Mouse (Mus musculus): Measurements from ENCODE around the gene Snapc3. TPM values are rescaled to one million over a fixed set of nuclear protein-coding genes. Genes with fewer than 3 reads are reported as not detected.

Gene Snapc3
- polyA plus RNA-seq, 1 experiment: 0.38 TPM

DNA sequence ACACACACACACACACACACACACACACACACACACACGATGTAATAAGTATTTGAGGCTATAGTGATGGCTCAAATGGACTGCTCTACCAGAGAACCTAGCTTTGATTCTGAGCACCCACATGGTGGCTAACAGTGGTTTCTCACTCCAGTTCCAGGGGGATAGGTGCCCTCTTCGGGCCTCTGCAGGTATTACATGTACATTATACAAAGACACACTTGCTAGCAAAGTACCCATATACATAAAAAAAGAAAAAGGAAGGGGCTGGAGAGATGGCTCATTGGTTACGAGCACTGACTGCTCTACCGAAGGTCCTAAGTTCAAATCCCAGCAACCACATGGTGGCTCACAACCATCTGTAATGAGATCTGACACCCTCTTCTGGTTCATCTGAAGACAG is 11.3 kb downstream of the Snapc3 start:
- no peaks in the 10 kb centered on the region for H3K27me3 ChIP-seq (ENCODE audit: control insufficient read depth)
- no peaks in the 10 kb centered on the region for H3K9me3 ChIP-seq (ENCODE audit: control insufficient read depth, low read length)
- H3K4me1 ChIP-seq (ENCODE audit: control insufficient read depth): no peaks in the 10 kb centered on the region
- TF ChIP-seq GATA1 (IDR thresholded peaks at IDR 0.05; ENCODE audit: low read length) (no peak), TAL1 (IDR thresholded peaks at IDR 0.05; ENCODE audit: low read length) (no peak)
- no peak overlapping the region for H3K4me3 ChIP-seq (replicated peaks)
- peaks cover 71% of the 10 kb centered on the region for H3K36me3 ChIP-seq (ENCODE audit: control insufficient read depth)

GRCm38 (mm10) chr4:83431950-83432349 is 14.4 kb downstream of the Snapc3 start:
- Histone ChIP-seq H3K9me3 (ENCODE audit: control insufficient read depth, low read length) (no peaks in the 10 kb centered on the region), H3K36me3 (ENCODE audit: control insufficient read depth) (peaks cover 86% of the 10 kb centered on the region), H3K4me1 (ENCODE audit: control insufficient read depth) (no peaks in the 10 kb centered on the region), H3K27me3 (ENCODE audit: control insufficient read depth) (no peaks in the 10 kb centered on the region), H3K4me3 (replicated peaks) (no peak overlapping the region)
- TF ChIP-seq TAL1 (IDR thresholded peaks at IDR 0.05; ENCODE audit: low read length) (no peak), GATA1 (IDR thresholded peaks at IDR 0.05; ENCODE audit: low read length) (no peak)

GRCm38 (mm10) chr4:83432901-83433300 is 15.4 kb downstream of the Snapc3 start:
- no peaks in the 10 kb centered on the region for H3K4me1 ChIP-seq (ENCODE audit: control insufficient read depth)
- no peak overlapping the region for H3K4me3 ChIP-seq (replicated peaks)
- peaks cover 85% of the 10 kb centered on the region for H3K36me3 ChIP-seq (ENCODE audit: control insufficient read depth)
- H3K27me3 ChIP-seq (ENCODE audit: control insufficient read depth): no peaks in the 10 kb centered on the region
- H3K9me3 ChIP-seq (ENCODE audit: control insufficient read depth, low read length): no peaks in the 10 kb centered on the region
- TF ChIP-seq TAL1 (IDR thresholded peaks at IDR 0.05; ENCODE audit: low read length): no peak
- TF ChIP-seq GATA1 (IDR thresholded peaks at IDR 0.05; ENCODE audit: low read length): no peak

- Histone ChIP-seq H3K9me3 (ENCODE audit: control insufficient read depth, low read length) (no peaks in the 10 kb centered on the region), H3K4me1 (ENCODE audit: control insufficient read depth) (peaks cover 9% of the 10 kb centered on the region), H3K36me3 (ENCODE audit: control insufficient read depth) (peaks cover 84% of the 10 kb centered on the region), H3K4me3 (replicated peaks) (no peak overlapping the region), H3K27me3 (ENCODE audit: control insufficient read depth) (no peaks in the 10 kb centered on the region)
- no peak for TF ChIP-seq GATA1 (IDR thresholded peaks at IDR 0.05; ENCODE audit: low read length)
Measured at GRCm38 (mm10) chr4:83436375-83436774, 18.9 kb downstream of the Snapc3 start.

DNA sequence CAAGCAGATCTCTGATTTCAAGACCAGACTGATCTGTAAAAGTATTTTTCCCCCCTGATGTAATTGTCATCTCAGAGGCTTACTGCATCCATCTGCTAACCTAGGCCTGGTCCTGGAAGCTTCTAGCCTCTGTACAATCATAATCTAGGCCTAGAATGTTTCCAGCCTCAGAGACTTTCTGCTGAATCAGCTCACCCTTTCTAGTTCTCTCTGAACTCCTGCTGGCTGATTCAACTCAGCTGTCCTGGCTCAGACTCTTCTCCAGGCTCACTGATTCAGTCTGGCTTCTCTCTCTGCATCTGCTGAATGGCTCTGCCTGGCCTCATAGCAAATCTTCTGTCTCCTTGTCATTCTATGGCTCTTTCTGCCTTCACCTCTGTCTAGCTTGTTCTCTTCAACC is 20.6 kb downstream of the Snapc3 start:
- no peak overlapping the region for H3K4me3 ChIP-seq (replicated peaks)
- no peaks in the 10 kb centered on the region for H3K9me3 ChIP-seq (ENCODE audit: control insufficient read depth, low read length)
- no peaks in the 10 kb centered on the region for H3K27me3 ChIP-seq (ENCODE audit: control insufficient read depth)
- peaks cover 79% of the 10 kb centered on the region for H3K36me3 ChIP-seq (ENCODE audit: control insufficient read depth)
- no peak for TF ChIP-seq TAL1 (IDR thresholded peaks at IDR 0.05; ENCODE audit: low read length)
- TF ChIP-seq GATA1 (IDR thresholded peaks at IDR 0.05; ENCODE audit: low read length): no peak
- peaks cover 9% of the 10 kb centered on the region for H3K4me1 ChIP-seq (ENCODE audit: control insufficient read depth)

GRCm38 (mm10) chr4:83439045-83439444 is 21.5 kb downstream of the Snapc3 start:
- Histone ChIP-seq H3K4me3 (replicated peaks) (no peak overlapping the region), H3K36me3 (ENCODE audit: control insufficient read depth) (peaks cover 72% of the 10 kb centered on the region), H3K27me3 (ENCODE audit: control insufficient read depth) (no peaks in the 10 kb centered on the region), H3K4me1 (ENCODE audit: control insufficient read depth) (peaks cover 9% of the 10 kb centered on the region), H3K9me3 (ENCODE audit: control insufficient read depth, low read length) (no peaks in the 10 kb centered on the region)
- TF ChIP-seq TAL1 (IDR thresholded peaks at IDR 0.05; ENCODE audit: low read length): no peak
- TF ChIP-seq GATA1 (IDR thresholded peaks at IDR 0.05; ENCODE audit: low read length): no peak

GRCm38 (mm10) chr4:83441050-83441449 is 23.5 kb downstream of the Snapc3 start:
- Histone ChIP-seq H3K4me1 (ENCODE audit: control insufficient read depth) (peaks cover 9% of the 10 kb centered on the region), H3K36me3 (ENCODE audit: control insufficient read depth) (peaks cover 52% of the 10 kb centered on the region)
- TF ChIP-seq TAL1 (IDR thresholded peaks at IDR 0.05; ENCODE audit: low read length) (no peak), GATA1 (IDR thresholded peaks at IDR 0.05; ENCODE audit: low read length) (no peak)

DNA sequence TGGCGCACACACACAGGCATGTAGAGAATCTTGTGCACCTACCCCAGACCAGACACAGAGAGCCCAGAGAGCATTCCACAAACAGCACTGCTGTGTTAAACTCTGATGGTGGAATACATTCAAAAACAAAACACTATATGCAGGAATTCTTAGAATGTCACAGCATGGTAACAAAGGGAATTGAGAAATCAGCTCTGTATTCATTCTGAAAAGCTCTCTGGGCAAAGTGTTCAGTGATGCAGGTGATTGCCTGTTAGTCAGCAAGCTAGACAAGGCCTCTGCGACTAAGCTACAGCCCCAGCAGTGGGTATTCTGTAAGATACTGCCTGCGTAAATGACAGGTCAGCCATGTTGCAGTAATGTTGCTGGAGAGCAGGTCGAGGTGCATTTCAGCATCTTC is 33.3 kb downstream of the Snapc3 start:
- H3K27me3 ChIP-seq (ENCODE audit: control insufficient read depth): no peaks in the 10 kb centered on the region
- no peaks in the 10 kb centered on the region for H3K4me1 ChIP-seq (ENCODE audit: control insufficient read depth)
- TF ChIP-seq TAL1 (IDR thresholded peaks at IDR 0.05; ENCODE audit: low read length): no peak
- TF ChIP-seq GATA1 (IDR thresholded peaks at IDR 0.05; ENCODE audit: low read length): no peak; the same call in 1 of the 2 replicates
- H3K9me3 ChIP-seq (ENCODE audit: control insufficient read depth, low read length): no peaks in the 10 kb centered on the region
- H3K4me3 ChIP-seq (replicated peaks): no peak overlapping the region
- peaks cover 67% of the 10 kb centered on the region for H3K36me3 ChIP-seq (ENCODE audit: control insufficient read depth)

More at GRCm38 (mm10) chr4:83441050-83441449, 23.5 kb downstream of the Snapc3 start:
- Histone ChIP-seq H3K9me3 (ENCODE audit: control insufficient read depth, low read length) (no peaks in the 10 kb centered on the region), H3K27me3 (ENCODE audit: control insufficient read depth) (no peaks in the 10 kb centered on the region), H3K4me3 (replicated peaks) (no peak overlapping the region)

DNA sequence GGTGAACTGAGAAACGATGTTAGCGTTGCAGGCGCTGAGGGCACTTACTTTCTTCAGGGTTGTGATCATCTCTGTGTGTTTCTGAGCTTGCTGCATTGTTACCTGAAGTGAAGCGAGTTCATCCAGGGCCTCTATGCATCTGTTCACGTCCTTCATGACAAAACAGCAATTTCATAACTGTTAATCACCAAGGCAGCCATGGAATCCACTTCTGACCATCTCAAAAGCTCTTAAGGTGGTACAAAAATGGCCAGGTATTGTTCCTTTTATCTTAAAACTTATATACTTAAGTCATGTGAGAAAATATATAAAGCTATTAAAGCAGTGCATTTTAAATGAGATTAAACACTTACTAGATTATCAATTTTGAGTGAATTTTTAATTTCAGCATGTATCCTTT is 42.6 kb downstream of the Snapc3 start:
- H3K36me3 ChIP-seq (ENCODE audit: control insufficient read depth): peaks cover 95% of the 10 kb centered on the region
- no peak overlapping the region for H3K4me3 ChIP-seq (replicated peaks)
- H3K27me3 ChIP-seq (ENCODE audit: control insufficient read depth): no peaks in the 10 kb centered on the region
- no peaks in the 10 kb centered on the region for H3K9me3 ChIP-seq (ENCODE audit: control insufficient read depth, low read length)
- no peaks in the 10 kb centered on the region for H3K4me1 ChIP-seq (ENCODE audit: control insufficient read depth)
- no peak for TF ChIP-seq TAL1 (IDR thresholded peaks at IDR 0.05; ENCODE audit: low read length)
- no peak for TF ChIP-seq GATA1 (IDR thresholded peaks at IDR 0.05; ENCODE audit: low read length)

- no peaks in the 10 kb centered on the region for H3K9me3 ChIP-seq (ENCODE audit: control insufficient read depth, low read length)
- TF ChIP-seq GATA1 (IDR thresholded peaks at IDR 0.05; ENCODE audit: low read length) (no peak), TAL1 (IDR thresholded peaks at IDR 0.05; ENCODE audit: low read length) (no peak)
- H3K36me3 ChIP-seq (ENCODE audit: control insufficient read depth): peaks cover 95% of the 10 kb centered on the region
- H3K4me3 ChIP-seq (replicated peaks): no peak overlapping the region
- H3K27me3 ChIP-seq (ENCODE audit: control insufficient read depth): no peaks in the 10 kb centered on the region
- no peaks in the 10 kb centered on the region for H3K4me1 ChIP-seq (ENCODE audit: control insufficient read depth)
Measured at GRCm38 (mm10) chr4:83464827-83465226, 47.3 kb downstream of the Snapc3 start.

Measured in erythroblast, embryonic 14.5 days (primary cell).